Mouse (Mus musculus) heart, postnatal 0 days (tissue): ENCODE data around the gene Cep44. TPM values are rescaled to one million over a fixed set of nuclear protein-coding genes. Genes with fewer than 3 reads are reported as not detected.

ENCODE experiments used
- ATAC-seq: fragments of 200-750 bp; cut with Nextera tagmentation; 2 replicates; pipeline ENCODE4 v1.8.0; 2017; ENCODE audit warnings: low read depth, moderate number of reproducible peaks, moderate library complexity; ENCODE audit not compliant: insufficient read depth
- DNase-seq: peaks from one replicate; pipeline ENCODE4 v3.0.0-alpha.2; 2016; ENCODE audit warnings: low spot score
- H3K27ac ChIP-seq: fragments of 300-500 bp; sonication (generic); 2 replicates; pipeline ENCODE4 v1.5.1; 2014; ENCODE audit warnings: low read depth, mild to moderate bottlenecking
- H3K27me3 ChIP-seq: fragments of 300-500 bp; sonication (generic); 2 replicates; pipeline ENCODE4 v1.6.1; 2014; ENCODE audit warnings: low read length, mixed read lengths; ENCODE audit not compliant: control insufficient read depth, insufficient read depth
- H3K36me3 ChIP-seq: fragments of 300-500 bp; sonication (generic); replicated peaks from 2 replicates; pipeline ENCODE4 v1.6.1; 2014; ENCODE audit warnings: low read length, mixed read lengths; ENCODE audit not compliant: control insufficient read depth, insufficient read depth
- H3K4me1 ChIP-seq: fragments of 300-500 bp; sonication (generic); 2 replicates; pipeline ENCODE4 v1.6.1; 2014; ENCODE audit warnings: antibody characterized with exemption; ENCODE audit not compliant: control insufficient read depth, insufficient read depth
- H3K4me2 ChIP-seq: fragments of 300-500 bp; sonication (generic); 2 replicates; pipeline ENCODE4 v1.6.1; 2014; ENCODE audit warnings: low read depth, mild to moderate bottlenecking, low read length, moderate library complexity
- H3K4me3 ChIP-seq: fragments of 300-500 bp; sonication (generic); 2 replicates; pipeline ENCODE4 v1.5.1; 2014; ENCODE audit warnings: low read depth, low read length
- H3K9ac ChIP-seq: fragments of 300-500 bp; sonication (generic); replicated peaks from 2 replicates; pipeline ENCODE4 v1.6.1; 2014; ENCODE audit warnings: low read depth, low read length, mixed read lengths
- H3K9me3 ChIP-seq: fragments of 300-500 bp; sonication (generic); replicated peaks from 2 replicates; pipeline ENCODE4 v1.6.1; 2016; ENCODE audit warnings: low read length; ENCODE audit not compliant: control insufficient read depth
- CTCF ChIP-seq: IDR thresholded peaks from 2 replicates; pipeline ENCODE4 v1.5.1; 2016; ENCODE audit warnings: antibody characterized with exemption, control low read depth, low read depth
- EP300 ChIP-seq: IDR thresholded peaks from 2 replicates; pipeline ENCODE4 v1.6.1; 2016; ENCODE audit warnings: antibody characterized with exemption, low read depth
- WGBS: fragments of 180-500 bp; shearing (Covaris S2); extraction: QIAGEN DNeasy Blood & Tissue Kit; methylation state at CpG from one replicate; pipeline ENCODE4 v1.1.7; 2014; 5-methylcytosine and 5-hydroxymethylcytosine counted together
- polyA plus RNA-seq: library from polyadenylated mRNA; unstranded; fragments of >200 nt; fragmentation: Nextera tagmentation; extraction: Ambion mirVana; gene quantifications from 2 replicates; pipeline ENCODE4 v1.2.1, GENCODE M21; 2015
- total RNA-seq: library from RNA; depleted of rRNA; stranded (reverse); fragments of >200 nt; gene quantifications from 2 replicates; pipeline ENCODE4 v1.2.3, GENCODE M21; 2014; ENCODE audit warnings: low replicate concordance; rRNA removed

The Cep44 gene
- total RNA-seq (14.4 and 33.5 TPM in 2 replicates), polyA plus RNA-seq (16.6 and 17.3 TPM in 2 replicates)

GRCm38 (mm10) chr8:56550558-56551360, at the start of gene Cep44, which contains the start of gene Fbxo8:
Cep44 (minus strand) TSS chr8:56551047.
Fbxo8 (plus strand) TSS chr8:56551090.
- peak within 1 kb of the TSS; percentile 87 for H3K4me2 ChIP-seq
- H3K4me1 ChIP-seq = peaks cover 13% of the 10 kb centered on the region
- WGBS = under 1% methylated on average over 53 of the region's 53 CpGs
- no peak for TF ChIP-seq EP300
- peak; percentile 81 for ATAC-seq
- peak within 1 kb of the TSS; percentile 83 for H3K9ac ChIP-seq
- no peaks in the 10 kb centered on the region for H3K36me3 ChIP-seq
- H3K4me3 ChIP-seq = peak within 1 kb of the TSS; percentile 94
- DNase-seq = peak; percentile 78
- peak within 1 kb of the TSS; percentile 96 for H3K27ac ChIP-seq
- no peaks in the 10 kb centered on the region for H3K27me3 ChIP-seq
- no peaks in the 10 kb centered on the region for H3K9me3 ChIP-seq

DNA sequence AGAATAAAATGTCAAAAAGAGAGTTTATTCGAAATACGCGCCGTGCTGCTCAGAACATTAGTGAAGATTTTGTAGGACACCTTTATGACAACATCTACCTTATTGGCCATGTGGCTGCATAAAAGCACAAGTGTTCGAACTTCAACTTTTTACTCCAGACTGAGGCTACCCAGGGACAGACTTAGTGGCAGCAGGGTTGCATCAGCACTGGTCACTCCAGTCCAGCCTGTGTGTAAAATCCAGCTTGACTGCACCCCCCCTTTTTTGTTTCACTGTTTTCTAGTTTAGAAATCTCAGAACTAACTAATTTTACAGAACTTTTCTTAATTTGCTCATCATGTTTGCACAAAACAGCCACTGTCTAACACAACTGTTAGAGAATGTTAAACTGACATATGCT, 40.7 kb upstream of the Cep44 start:
- 93% methylated on average over 5 of the region's 5 CpGs for WGBS
- Histone ChIP-seq H3K4me1 (no peaks in the 10 kb centered on the region), H3K27ac (no peak overlapping the region), H3K9me3 (no peaks in the 10 kb centered on the region), H3K27me3 (no peaks in the 10 kb centered on the region), H3K36me3 (peaks cover 12% of the 10 kb centered on the region), H3K4me2 (no peak overlapping the region), H3K9ac (no peak overlapping the region), H3K4me3 (no peak overlapping the region)
- no peak for DNase-seq
- no peak for TF ChIP-seq EP300
- TF ChIP-seq CTCF = no peak
- ATAC-seq = no peak

- no peaks in the 10 kb centered on the region for H3K9me3 ChIP-seq
- no peak overlapping the region for H3K27ac ChIP-seq
- ATAC-seq (no peak), DNase-seq (no peak)
- TF ChIP-seq CTCF = no peak
- no peak for TF ChIP-seq EP300
- H3K4me2 ChIP-seq = no peak overlapping the region
- H3K36me3 ChIP-seq = peaks cover 12% of the 10 kb centered on the region
- 88% methylated on average over 1 of the region's 1 CpGs for WGBS
- H3K4me1 ChIP-seq = no peaks in the 10 kb centered on the region
- no peak overlapping the region for H3K9ac ChIP-seq
- H3K27me3 ChIP-seq = no peaks in the 10 kb centered on the region
- H3K4me3 ChIP-seq = no peak overlapping the region
Observed at GRCm38 (mm10) chr8:56591084-56591483, 40.2 kb upstream of the Cep44 start.

GRCm38 (mm10) chr8:56589004-56589403, 38.2 kb upstream of the Cep44 start:
- WGBS = 74% methylated on average over 2 of the region's 2 CpGs
- peaks cover 12% of the 10 kb centered on the region for H3K36me3 ChIP-seq

GRCm38 (mm10) chr8:56582841-56583240, 32.0 kb upstream of the Cep44 start:
- TF ChIP-seq CTCF (0 out of 2 replicates have a peak, but pooled peaks have one; percentile 14), EP300 (no peak)
- H3K4me1 ChIP-seq = no peaks in the 10 kb centered on the region
- H3K27me3 ChIP-seq = no peaks in the 10 kb centered on the region
- no peak overlapping the region for H3K4me3 ChIP-seq
- H3K4me2 ChIP-seq = no peak overlapping the region
- no peak overlapping the region for H3K27ac ChIP-seq
- no peaks in the 10 kb centered on the region for H3K36me3 ChIP-seq
- no peak overlapping the region for H3K9ac ChIP-seq
- DNase-seq (no peak), ATAC-seq (no peak)
- H3K9me3 ChIP-seq = no peaks in the 10 kb centered on the region

More at GRCm38 (mm10) chr8:56589004-56589403, 38.2 kb upstream of the Cep44 start:
- no peak overlapping the region for H3K9ac ChIP-seq
- ATAC-seq (no peak), DNase-seq (no peak)
- H3K9me3 ChIP-seq = no peaks in the 10 kb centered on the region
- no peaks in the 10 kb centered on the region for H3K4me1 ChIP-seq
- no peak overlapping the region for H3K27ac ChIP-seq
- TF ChIP-seq EP300 = no peak
- TF ChIP-seq CTCF = no peak
- H3K4me2 ChIP-seq = no peak overlapping the region
- H3K4me3 ChIP-seq = no peak overlapping the region
- H3K27me3 ChIP-seq = no peaks in the 10 kb centered on the region
